Mouse (Mus musculus) fibroblast of lung, adult 2 months (primary cell): ENCODE results near the gene Irf9.
A peak's percentile ranks its signal among the peaks of the same experiment; 100 is the strongest.

ENCODE experiments used
- DNase-seq: peaks from one replicate; pipeline ENCODE4 v3.0.0-alpha.2; 2011; ENCODE audit warnings: low read depth

Gene Irf9

DNA sequence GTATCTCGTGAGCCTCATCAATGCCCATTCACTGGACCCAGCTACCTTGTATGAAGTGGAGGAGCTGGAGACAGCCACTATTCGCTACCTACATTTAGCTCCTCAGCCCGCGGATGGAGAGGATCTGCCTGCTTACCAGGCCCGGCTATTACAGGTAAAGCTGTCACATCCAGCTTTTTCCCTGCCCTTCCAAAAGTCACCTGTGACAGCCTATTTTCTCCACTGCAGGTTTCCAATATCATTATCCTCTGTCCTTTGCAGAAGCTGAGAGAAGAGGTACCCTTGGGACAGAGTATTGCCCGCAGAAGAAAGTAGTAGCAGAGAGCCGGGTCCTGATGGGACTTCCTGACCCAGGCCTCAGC, at the start of gene Irf9:
Irf9 (plus strand) TSS at position 301 of the 362 bp plus-strand sequence.
- DNase-seq, result no peak

DNA sequence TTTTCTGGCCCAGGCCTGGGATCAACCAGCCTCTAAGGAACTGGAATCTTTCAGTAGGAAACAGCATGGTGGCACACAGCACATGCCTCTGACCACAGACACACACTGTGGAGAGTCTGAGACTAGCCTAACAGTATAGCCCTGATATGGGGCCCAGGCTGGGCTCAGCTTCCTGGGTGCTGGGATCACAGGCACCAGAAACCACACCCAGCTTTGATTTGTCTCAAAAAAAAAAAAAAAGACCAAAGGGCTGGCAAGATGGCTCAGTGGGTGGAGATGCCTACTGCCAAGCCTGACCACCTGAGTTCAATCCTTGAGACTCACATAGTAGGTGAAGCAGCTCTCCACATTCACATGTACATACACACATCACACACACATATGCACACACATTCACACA, 48.7 kb upstream of the Irf9 start:
- DNase-seq, result no peak

DNA sequence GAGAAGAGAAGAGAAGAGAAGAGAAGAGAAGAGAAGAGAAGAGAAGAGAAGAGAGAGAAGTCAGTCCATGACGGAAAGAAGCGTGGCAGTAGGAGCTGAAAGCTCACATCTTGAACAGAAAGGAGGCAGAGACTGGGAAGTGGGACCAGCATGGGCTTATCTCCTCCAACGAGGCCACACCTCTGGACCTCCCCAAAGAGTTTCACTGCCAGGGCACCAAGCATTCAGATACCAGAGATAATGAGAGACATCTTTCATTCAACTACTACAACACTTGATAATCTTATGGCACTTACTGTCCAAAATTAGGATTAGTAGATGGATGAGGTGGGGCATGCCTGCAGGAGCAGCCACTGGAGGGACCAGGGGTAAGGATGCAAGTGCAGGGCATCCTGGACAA, 47.6 kb upstream of the Irf9 start:
- no peak for DNase-seq

DNA sequence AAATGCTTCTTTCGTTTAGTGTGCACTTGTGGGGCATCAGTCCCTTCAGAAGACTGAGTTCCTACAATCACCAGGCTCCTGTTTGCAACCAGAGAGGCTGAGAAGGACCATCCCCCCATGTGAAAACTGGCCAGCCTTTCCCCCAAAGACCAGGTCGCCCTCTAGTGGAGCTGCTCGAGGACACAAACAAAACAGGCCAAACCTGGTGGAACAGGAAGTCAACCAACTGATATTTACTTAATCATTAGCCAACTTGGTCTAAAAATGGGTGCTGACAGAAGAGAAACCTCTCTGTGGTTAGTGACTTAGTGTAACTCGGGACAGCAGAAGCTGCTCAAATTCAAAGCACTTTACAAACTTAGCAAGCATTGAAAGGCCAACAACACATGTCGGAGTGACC, 46.4 kb upstream of the Irf9 start:
- DNase-seq, result no peak

DNA sequence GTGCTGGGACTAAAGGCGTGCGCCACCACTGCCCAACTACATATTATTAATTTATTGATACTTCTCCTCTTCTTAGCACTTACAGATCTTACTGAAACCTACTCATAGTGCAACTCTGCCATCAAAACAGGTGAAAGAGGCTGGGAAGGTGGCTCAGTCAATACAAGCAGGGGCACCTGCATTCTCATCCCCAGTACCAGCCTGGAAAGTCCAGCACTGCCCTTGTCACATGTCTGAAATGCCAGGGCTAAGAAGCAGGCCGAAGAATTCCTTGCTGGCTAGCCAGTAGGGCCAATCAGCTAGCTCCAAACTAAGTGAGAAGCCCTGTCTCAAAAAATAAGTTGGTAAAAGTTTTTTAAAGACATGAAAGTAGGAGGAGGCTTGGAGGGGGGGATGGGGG, 45.8 kb upstream of the Irf9 start:
- DNase-seq, result no peak

DNA sequence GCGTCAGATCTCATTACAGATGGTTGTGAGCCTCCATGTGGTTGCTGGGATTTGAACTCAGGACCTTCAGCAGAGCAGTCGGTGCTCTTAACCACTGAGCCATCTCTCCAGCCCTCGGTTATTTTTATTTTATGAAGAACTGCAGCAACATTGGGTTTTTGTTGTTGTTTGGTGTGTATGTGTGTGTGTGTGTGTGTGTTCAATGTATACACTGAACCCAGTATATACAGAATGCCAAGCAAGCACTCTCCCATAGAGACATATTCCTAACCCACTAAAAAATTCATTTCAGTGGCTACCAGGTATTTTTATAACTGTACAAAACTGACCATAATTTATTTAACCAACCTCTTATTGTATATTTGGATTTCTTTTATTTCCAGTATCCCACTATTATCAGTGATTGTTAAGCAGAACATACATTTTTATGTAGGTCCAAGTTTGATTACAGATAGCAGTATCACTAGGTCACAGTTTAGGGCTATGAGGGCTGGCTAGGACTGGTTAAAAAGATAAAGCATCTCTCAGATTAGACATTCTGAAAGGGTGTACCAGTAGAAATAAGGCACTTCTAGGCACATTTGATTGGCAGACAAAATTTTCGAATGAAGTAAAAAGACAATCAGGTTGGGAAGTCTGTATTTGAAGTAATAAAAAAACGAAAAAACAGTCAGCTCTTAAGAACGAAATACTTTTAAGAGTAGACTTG, 44.5 kb upstream of the Irf9 start:
- DNase-seq, result no peak

DNA sequence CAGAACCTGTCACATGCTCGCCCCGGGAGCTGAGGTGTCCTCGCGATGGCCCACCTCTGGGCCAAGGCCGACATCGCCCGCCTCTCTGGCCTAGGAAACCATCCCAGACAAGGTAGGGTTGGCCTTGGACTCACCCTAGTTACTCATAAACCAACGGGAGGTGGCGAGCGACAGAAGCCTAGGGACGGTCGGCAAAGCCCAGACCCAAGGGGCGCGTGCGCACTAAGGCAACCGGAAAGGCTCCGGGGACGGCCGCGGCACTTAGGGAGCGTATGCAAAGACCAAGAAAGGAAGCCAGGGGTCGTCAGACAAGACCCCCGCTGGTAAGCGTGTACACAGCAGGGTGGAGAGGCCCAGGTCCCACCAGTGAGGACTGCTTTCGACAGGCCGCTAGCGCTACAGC, 43.6 kb upstream of the Irf9 start, which contains the start of gene Dcaf11:
Dcaf11 (plus strand) TSS at position 208 of the 403 bp plus-strand sequence.
- peak; percentile 75 for DNase-seq

DNA sequence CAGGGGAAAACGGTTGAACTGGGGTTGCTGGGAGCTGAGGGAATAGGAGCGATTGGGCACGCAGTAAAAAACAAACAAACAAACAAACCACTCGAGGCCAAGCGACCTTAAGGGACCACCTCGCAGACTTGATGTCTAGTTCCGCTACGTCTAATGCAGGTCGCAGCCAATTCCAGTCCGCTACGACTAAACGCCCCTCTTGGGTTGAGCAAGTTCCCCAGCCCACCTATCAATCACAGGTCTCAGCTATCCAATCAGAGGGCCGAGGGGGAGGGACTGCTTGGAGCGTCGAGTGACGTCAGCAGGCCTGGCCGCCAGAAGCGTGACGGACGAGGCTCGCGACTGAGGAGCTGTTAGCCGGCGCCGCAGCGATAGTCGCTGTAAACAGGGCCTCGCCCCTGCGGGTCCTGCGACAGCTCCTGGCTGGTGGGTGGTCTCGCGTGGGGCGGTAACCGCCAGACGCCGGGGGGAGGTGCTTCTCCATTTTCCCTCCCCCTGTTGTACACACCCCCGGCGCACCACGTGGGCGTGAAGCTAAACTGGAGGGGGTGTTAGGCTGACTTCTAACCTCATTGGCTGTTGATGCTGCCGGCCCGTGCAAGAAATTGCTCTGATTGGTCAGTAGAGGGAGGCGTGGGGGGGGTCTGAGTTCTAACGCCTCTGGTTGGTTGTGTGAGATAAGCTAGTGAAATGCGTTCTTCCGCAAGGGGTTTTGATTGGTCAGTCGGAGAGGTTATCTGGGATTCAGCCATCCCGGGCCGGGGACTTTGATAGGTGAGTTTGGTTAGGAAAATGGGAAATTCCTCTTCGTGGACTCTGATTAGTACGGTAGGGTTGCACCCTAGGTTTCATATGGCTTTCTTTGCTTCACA, 42.9 kb upstream of the Irf9 start, which contains the start of gene A730061H03Rik:
A730061H03Rik (minus strand) TSS at position 205 of the 872 bp plus-strand sequence.
- DNase-seq, result peak; percentile 98

DNA sequence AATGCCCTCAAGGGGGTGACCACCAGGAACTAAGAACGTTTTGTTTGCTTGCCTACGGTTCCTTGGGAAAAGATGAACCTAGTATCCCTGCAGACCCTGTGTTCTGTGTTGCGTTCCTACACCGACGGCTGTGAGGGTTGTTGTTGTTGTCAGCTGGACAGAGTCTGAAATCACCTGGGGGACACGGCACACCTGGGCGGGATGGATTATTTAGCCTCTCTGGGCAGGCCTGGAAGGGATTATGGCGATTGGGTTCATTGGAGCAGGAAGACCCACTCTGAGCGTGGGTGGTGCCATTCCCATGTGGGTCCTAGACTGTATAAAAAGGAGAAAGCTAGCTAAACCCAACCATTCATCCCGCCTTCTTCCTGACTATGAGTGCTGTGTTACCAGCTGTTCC, 41.5 kb upstream of the Irf9 start:
- DNase-seq, result no peak

DNA sequence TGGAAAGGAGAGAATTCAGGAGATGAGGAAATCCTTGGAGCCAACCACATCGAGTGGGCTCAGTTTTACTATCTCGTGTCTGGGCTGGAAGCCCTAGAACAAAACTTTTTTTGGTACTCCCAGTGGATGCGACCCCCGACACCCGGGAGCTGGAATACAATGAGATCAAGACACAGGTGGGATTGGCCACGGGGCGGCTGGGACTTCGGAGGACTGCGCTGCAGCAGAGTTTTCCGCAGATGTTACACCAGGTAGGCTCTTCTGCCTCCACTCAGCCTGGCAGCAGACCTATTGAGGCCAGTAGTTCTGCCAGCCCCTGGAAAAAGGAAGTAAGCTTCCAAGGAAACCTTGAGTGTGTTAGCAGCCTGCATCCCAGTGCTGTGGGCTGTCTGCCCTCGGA, 40.1 kb upstream of the Irf9 start:
- no peak for DNase-seq

DNA sequence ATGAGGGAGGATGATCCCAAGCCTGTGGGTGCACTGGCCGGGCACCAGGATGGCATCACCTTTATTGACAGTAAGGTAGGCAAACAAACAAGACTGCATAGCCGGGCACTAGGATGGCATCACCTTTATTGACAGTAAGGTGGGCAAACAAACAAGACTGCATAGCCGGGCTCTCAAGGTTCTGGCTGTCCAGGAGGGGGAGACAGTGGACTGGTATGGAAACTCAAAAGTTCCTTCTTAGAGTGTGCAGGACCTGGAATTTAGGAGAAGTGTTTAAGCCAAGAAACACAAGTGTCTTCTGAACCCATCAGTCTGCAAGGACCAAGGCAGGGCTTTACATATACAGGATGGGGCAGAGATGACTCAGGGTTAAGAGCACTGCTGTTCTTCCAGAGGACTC, 37.6 kb upstream of the Irf9 start:
- DNase-seq, result no peak

DNA sequence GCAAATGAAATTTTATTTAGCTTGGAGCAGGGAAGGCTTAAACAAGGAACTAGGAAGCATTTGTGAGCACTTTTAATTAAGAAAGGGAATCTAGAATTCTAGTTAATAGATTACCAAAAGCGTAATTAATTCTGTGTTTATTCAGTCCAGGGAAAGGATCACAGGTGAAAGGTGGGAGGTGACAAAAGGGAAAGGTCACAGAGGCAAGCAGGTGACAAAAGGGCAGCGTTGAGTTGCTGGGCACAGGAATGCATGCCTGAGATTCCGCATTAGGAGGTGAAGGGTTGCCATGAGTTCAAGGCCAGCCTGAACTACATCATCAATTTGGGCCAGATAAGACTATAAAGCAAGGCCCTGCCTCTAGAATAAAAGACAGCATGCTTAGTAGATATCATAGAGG, 35.9 kb upstream of the Irf9 start:
- no peak for DNase-seq

DNA sequence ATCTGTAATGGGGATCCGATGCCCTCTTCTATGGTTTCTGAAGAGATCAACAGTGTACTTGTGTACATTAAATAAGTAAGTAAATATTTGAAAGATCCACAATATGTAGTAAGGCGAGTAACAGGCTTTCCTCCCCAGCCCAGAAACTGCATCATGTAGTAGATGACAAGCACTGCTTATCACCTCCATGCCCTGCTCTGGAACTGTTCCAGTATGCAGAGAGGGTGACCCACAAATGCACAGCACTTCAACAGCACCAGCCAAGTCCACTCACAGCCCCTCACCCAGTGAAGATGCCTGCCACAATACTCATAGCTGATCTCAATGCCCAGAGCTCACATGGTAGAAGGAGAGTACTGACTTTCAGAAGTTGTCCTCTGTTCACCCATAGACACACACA, 32.8 kb upstream of the Irf9 start:
- no peak for DNase-seq

DNA sequence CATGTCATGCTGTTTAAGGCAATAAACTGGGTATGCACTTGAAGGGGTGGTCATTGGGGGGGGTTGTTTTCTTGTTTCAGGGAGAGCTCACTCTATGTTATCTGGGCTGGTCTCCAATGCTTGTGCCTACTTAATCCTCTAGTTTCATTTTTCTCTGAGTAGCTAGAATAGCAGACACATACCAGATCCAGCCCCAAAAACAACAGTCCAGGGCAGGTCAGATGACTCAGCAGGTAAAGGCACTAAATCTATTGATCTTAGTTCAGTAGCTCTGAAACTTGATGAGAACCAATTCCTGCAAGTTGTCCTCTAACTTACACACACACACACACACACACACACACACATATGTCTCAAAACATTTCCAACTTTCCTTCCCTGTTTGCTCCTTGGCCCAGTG, 31.6 kb upstream of the Irf9 start:
- no peak for DNase-seq

DNA sequence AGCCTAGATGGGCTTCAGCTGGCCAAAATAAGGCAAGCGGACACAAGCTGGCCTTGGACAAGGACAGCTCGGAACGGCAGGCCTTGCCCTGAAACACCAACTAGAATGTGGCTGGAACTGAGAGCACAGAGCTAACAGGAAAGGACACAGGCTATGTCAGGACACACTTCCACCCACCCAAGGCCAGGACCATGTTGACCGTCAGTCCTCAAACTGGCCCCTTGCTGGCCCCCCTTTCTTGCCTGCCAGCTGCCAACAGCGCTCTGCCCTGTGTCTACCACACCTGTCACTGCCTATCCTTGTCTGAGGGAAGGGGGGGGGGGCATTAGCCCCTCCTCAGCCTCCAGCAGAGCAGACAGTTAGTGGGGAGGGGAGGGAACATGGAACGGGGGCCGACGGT, 28.1 kb upstream of the Irf9 start, which contains the start of gene Fitm1:
Fitm1 (plus strand) TSS at position 316 of the 400 bp plus-strand sequence.
- DNase-seq, result no peak

DNA sequence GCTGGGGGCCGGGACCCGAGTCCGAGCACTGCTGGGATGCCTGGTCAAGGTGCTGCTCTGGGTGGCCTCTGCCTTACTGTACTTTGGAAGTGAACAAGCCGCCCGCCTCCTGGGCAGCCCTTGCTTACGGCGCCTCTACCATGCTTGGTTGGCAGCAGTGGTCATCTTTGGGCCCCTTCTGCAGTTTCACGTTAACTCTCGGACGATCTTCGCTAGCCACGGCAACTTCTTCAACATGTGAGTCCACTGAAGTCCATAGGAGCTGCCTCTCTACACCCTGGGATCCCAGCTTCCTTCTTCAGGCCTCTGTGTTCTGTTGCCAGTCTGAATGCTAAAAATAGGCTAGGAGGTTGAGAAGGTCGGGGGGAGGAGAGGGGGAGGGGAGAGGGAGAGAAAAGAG, 27.7 kb upstream of the Irf9 start:
- no peak for DNase-seq

DNA sequence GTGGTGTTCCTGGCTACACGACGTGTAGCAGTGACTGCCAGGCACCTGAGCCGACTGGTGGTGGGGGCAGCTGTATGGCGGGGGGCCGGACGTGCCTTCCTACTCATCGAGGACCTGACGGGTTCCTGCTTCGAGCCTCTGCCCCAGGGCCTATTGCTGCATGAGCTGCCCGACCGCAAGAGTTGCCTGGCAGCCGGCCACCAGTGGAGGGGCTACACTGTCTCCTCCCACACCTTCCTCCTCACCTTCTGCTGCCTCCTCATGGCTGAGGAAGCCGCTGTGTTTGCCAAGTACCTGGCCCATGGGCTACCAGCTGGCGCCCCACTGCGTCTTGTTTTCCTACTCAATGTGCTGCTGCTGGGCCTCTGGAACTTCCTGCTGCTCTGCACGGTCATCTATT, 27.0 kb upstream of the Irf9 start:
- DNase-seq, result no peak

DNA sequence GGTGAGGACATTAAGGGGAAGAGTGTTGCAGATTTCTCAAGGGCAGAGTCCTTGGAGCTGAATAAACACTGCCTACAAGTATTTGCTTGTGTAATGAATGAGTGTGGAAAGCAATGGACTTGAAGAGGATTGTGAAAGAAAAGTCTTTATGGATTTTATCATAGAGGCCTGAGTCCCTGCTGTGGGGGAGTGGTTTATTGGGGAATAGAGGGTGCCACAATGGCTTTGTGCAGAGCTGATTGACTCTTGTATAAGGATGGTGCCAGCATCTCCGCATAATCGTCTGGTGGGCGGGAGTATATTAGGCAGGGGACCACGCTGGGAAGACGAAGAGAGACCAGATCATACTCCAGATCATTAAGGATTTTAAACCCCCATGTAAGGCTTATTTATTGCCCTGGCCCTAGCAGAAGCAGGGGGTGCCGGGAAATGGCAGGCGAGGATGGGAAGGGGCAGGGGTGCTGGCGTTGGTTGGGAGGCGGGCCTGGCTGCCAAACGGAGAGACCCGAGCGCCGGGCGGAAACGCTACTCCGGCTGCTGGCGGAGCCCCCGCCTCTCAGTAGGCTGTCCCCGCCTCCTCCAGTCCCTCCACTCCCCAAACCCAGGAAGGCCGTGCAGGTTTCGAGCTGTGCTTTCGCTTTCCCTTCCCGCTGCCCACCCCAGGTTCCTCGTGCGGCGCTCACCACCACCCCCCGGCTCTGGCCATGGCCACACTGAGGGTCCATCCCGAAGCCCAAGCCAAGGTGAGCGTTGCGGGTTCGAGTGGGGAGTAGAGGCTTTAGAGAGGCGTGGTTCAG, 25.3 kb upstream of the Irf9 start, which contains the start of gene Psme1:
Psme1 (plus strand) TSS at position 253 of the 797 bp plus-strand sequence.
- no peak for DNase-seq

DNA sequence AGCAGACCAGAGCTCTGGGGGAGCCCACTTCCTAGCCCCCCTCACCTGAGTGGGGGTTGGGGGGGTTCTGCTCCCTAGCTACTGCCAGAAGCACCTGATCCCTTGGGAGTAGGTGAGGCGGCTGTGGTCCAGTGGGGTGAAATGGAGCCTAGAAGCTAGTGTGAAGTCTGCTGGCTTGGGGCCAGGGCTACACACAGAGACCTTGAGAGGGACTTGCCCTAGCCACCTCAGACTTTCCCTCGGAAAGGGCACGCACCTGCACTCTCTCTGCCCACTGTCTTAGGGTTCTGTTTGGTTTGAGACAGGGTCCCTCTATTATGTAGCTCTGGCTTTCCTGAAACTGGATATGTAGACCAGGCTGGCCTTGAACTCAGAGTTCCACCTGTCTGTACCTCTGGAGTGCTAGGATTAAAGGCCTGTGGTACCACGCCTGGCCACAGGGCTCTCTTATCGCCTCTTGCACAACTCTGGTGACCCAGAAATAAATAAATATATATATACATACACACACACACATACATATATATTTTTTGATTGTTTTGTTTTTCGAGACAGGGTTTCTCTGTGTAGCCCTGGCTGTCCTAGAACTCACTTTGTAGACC, 24.6 kb upstream of the Irf9 start:
- no peak for DNase-seq

DNA sequence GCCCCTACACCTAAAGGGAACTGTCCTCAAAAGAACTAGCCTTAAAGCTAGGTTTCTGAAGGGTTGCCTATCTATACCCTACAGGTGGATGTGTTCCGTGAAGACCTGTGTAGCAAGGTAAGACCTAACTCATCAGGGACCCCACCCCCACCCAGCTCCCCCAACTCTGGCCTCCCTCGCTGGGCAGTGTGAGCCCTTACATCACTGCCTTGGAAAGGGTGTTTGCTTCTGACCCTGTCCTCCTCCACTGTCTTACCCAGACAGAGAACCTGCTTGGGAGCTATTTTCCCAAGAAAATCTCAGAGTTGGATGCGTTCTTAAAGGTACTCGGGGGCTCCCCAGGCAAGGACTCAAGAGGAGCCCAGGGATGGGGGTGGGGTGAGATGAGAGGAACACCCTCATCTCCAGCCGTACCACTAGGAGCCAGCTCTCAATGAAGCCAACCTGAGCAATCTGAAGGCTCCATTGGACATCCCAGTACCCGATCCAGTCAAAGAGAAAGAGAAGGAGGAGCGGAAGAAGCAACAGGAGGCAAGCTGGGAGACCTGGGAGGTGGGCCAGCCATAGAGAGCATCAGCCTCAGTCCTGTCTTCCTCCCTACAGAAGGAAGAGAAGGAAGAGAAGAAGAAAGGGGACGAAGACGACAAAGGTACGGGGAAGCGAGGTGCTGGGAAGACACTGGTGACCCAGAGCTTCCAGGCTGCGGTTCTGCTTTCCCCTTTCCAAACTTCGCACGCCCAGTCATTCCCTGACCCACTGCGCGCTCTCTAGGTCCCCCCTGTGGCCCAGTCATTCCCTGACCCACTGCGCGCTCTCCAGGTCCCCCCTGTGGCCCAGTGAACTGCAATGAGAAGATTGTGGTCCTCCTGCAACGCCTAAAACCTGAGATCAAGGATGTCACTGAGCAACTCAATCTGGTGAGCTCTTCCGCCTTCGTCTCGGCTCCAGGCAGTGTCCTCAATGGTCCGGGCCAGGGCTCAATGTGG, 23.6 kb upstream of the Irf9 start:
- no peak for DNase-seq

DNA sequence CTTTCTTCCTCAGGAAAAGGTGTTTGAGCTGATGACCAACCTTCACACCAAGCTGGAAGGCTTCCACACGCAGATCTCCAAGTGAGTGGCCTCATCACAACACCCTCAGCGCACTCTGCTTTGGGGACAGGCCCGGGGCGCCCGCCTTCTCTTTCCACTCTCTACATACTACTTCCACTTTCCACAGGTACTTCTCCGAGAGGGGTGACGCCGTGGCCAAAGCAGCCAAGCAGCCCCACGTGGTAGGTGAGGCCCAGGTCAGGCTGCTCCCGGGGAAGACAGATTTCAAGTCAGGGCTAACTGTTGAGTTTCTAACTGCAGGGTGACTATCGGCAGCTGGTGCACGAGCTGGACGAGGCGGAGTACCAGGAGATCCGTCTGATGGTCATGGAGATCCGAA, 22.6 kb upstream of the Irf9 start:
- DNase-seq, result no peak
